Mouse (Mus musculus) embryonic facial prominence, embryonic 10.5 days (tissue): Measurements from ENCODE around the gene Mrrf. TPM values are rescaled to one million over a fixed set of nuclear protein-coding genes. Genes with fewer than 3 reads are reported as not detected.

Experiments
- DNase-seq: peaks from one replicate; pipeline ENCODE4 v3.0.0-alpha.2; 2017; ENCODE audit warnings: low spot score
- H3K27ac ChIP-seq: fragments of 300-500 bp; sonication (generic); replicated peaks from 2 replicates; pipeline ENCODE4 v1.5.1; 2016; ENCODE audit warnings: mild to moderate bottlenecking
- H3K27me3 ChIP-seq: fragments of 300-500 bp; sonication (generic); replicated peaks from 2 replicates; pipeline ENCODE4 v1.6.1; 2016; ENCODE audit warnings: low read depth, mild to moderate bottlenecking; ENCODE audit not compliant: poor library complexity, severe bottlenecking
- H3K36me3 ChIP-seq: fragments of 300-500 bp; sonication (generic); replicated peaks from 2 replicates; pipeline ENCODE4 v1.6.1; 2016; ENCODE audit warnings: mild to moderate bottlenecking, moderate library complexity
- H3K4me1 ChIP-seq: fragments of 300-500 bp; sonication (generic); 2 replicates; pipeline ENCODE4 v1.6.1; 2016
- H3K4me3 ChIP-seq: fragments of 300-500 bp; sonication (generic); 2 replicates; pipeline ENCODE4 v1.5.1; 2016; ENCODE audit warnings: mild to moderate bottlenecking, moderate library complexity
- H3K9me3 ChIP-seq: fragments of 300-500 bp; sonication (generic); 2 replicates; pipeline ENCODE4 v1.6.1; 2016; ENCODE audit warnings: mild to moderate bottlenecking
- WGBS: fragments of 180-500 bp; shearing (Covaris S2); methylation state at CpG from one replicate; pipeline ENCODE4 v1.1.7; 2016; 5-methylcytosine and 5-hydroxymethylcytosine counted together
- polyA plus RNA-seq: library from polyadenylated mRNA; unstranded; fragments of >200 nt; fragmentation: Nextera tagmentation; extraction: Ambion mirVana; gene quantifications from 2 replicates; pipeline ENCODE4 v1.2.1, GENCODE M21; 2016

The Mrrf gene
- polyA plus RNA-seq, 1 experiment from 2014 or later = 34.1 TPM

GRCm38 (mm10) chr2:36191098-36191941, 55.1 kb downstream of the Mrrf start:
- Histone ChIP-seq H3K36me3 (peaks cover 4% of the 10 kb centered on the region; the same call in 1 of the 2 replicates), H3K4me1 (peaks cover 13% of the 10 kb centered on the region), H3K9me3 (no peaks in the 10 kb centered on the region), H3K27me3 (peaks cover 10% of the 10 kb centered on the region), H3K4me3 (no peak overlapping the region), H3K27ac (peak overlapping the region; percentile 30; the same call in 1 of the 2 replicates)
- no peak for DNase-seq
- 60% methylated on average over 12 of the region's 12 CpGs for WGBS

GRCm38 (mm10) chr2:36197021-36197420, 60.8 kb downstream of the Mrrf start:
- no peaks in the 10 kb centered on the region for H3K9me3 ChIP-seq
- H3K4me1 ChIP-seq = peaks cover 24% of the 10 kb centered on the region
- peaks cover 67% of the 10 kb centered on the region for H3K27me3 ChIP-seq
- no peak overlapping the region for H3K4me3 ChIP-seq
- no peak overlapping the region for H3K27ac ChIP-seq
- no peak for DNase-seq
- H3K36me3 ChIP-seq = no peaks in the 10 kb centered on the region
- WGBS = 55% methylated on average over 3 of the region's 3 CpGs

GRCm38 (mm10) chr2:36197919-36198881, 62.0 kb downstream of the Mrrf start:
- Histone ChIP-seq H3K4me3 (peak overlapping the region; percentile 39), H3K4me1 (peaks cover 36% of the 10 kb centered on the region), H3K27ac (peak overlapping the region; percentile 71), H3K9me3 (no peaks in the 10 kb centered on the region), H3K36me3 (no peaks in the 10 kb centered on the region), H3K27me3 (peaks cover 79% of the 10 kb centered on the region)
- WGBS = 16% methylated on average over 20 of the region's 20 CpGs
- peak; percentile 36 for DNase-seq

- 13% methylated on average over 3 of the region's 3 CpGs for WGBS
- DNase-seq = no peak
- H3K4me1 ChIP-seq = peaks cover 42% of the 10 kb centered on the region
- H3K4me3 ChIP-seq = peak overlapping the region; percentile 39
- peak overlapping the region; percentile 41; the same call in 1 of the 2 replicates for H3K27ac ChIP-seq
- H3K36me3 ChIP-seq = no peaks in the 10 kb centered on the region
- H3K9me3 ChIP-seq = no peaks in the 10 kb centered on the region
- H3K27me3 ChIP-seq = peaks cover 85% of the 10 kb centered on the region
Measured at GRCm38 (mm10) chr2:36198882-36199262, 62.7 kb downstream of the Mrrf start.

GRCm38 (mm10) chr2:36200813-36201212, 64.6 kb downstream of the Mrrf start:
- H3K27me3 ChIP-seq = peaks cover 100% of the 10 kb centered on the region
- no peak overlapping the region for H3K27ac ChIP-seq
- H3K36me3 ChIP-seq = no peaks in the 10 kb centered on the region
- H3K4me3 ChIP-seq = no peak overlapping the region
- peaks cover 51% of the 10 kb centered on the region for H3K4me1 ChIP-seq
- no peaks in the 10 kb centered on the region for H3K9me3 ChIP-seq
- DNase-seq = no peak
- WGBS = 93% methylated on average over 2 of the region's 2 CpGs

GRCm38 (mm10) chr2:36201756-36202610, 65.8 kb downstream of the Mrrf start:
- Histone ChIP-seq H3K36me3 (no peaks in the 10 kb centered on the region), H3K9me3 (no peaks in the 10 kb centered on the region), H3K4me3 (peak overlapping the region; percentile 56), H3K27me3 (peaks cover 92% of the 10 kb centered on the region), H3K4me1 (peaks cover 59% of the 10 kb centered on the region), H3K27ac (no peak overlapping the region)
- 25% methylated on average over 18 of the region's 18 CpGs for WGBS
- no peak for DNase-seq

- H3K27ac ChIP-seq = no peak overlapping the region
- H3K4me1 ChIP-seq = peaks cover 64% of the 10 kb centered on the region
- H3K36me3 ChIP-seq = no peaks in the 10 kb centered on the region
- H3K9me3 ChIP-seq = no peaks in the 10 kb centered on the region
- WGBS = 19% methylated on average over 5 of the region's 5 CpGs
- DNase-seq = peak; percentile 23
- peak overlapping the region; percentile 56 for H3K4me3 ChIP-seq
- H3K27me3 ChIP-seq = peaks cover 87% of the 10 kb centered on the region
Measured at GRCm38 (mm10) chr2:36202611-36202880, 66.4 kb downstream of the Mrrf start.

GRCm38 (mm10) chr2:36203011-36203825, 67.0 kb downstream of the Mrrf start:
- no peaks in the 10 kb centered on the region for H3K9me3 ChIP-seq
- H3K27ac ChIP-seq = peak overlapping the region; percentile 66
- H3K36me3 ChIP-seq = no peaks in the 10 kb centered on the region
- DNase-seq = peak; percentile 72
- WGBS = 1% methylated on average over 39 of the region's 39 CpGs
- peaks cover 62% of the 10 kb centered on the region for H3K4me1 ChIP-seq
- H3K27me3 ChIP-seq = peaks cover 85% of the 10 kb centered on the region
- H3K4me3 ChIP-seq = peak overlapping the region; percentile 56

GRCm38 (mm10) chr2:36204595-36204994, 68.4 kb downstream of the Mrrf start:
- H3K27ac ChIP-seq = 0 out of 2 replicates have a peak overlapping the region, but pooled peaks have one; percentile 44
- 54% methylated on average over 4 of the region's 4 CpGs for WGBS
- H3K27me3 ChIP-seq = peaks cover 85% of the 10 kb centered on the region
- peaks cover 59% of the 10 kb centered on the region for H3K4me1 ChIP-seq
- no peaks in the 10 kb centered on the region for H3K9me3 ChIP-seq
- H3K36me3 ChIP-seq = no peaks in the 10 kb centered on the region
- no peak overlapping the region for H3K4me3 ChIP-seq
- no peak for DNase-seq

GRCm38 (mm10) chr2:36207071-36207470, 70.9 kb downstream of the Mrrf start:
- peaks cover 85% of the 10 kb centered on the region for H3K27me3 ChIP-seq
- no peaks in the 10 kb centered on the region for H3K36me3 ChIP-seq
- H3K4me1 ChIP-seq = peaks cover 71% of the 10 kb centered on the region
- H3K9me3 ChIP-seq = no peaks in the 10 kb centered on the region
- 21% methylated on average over 11 of the region's 11 CpGs for WGBS
- no peak overlapping the region for H3K4me3 ChIP-seq
- peak; percentile 79 for DNase-seq
- peak overlapping the region; percentile 37; the same call in 1 of the 2 replicates for H3K27ac ChIP-seq

GRCm38 (mm10) chr2:36210796-36211195, 74.6 kb downstream of the Mrrf start:
- DNase-seq = peak; percentile 69
- peak overlapping the region; percentile 42 for H3K4me3 ChIP-seq
- WGBS = 1% methylated on average over 34 of the region's 34 CpGs

More at GRCm38 (mm10) chr2:36210796-36211195, 74.6 kb downstream of the Mrrf start:
- H3K4me1 ChIP-seq = peaks cover 68% of the 10 kb centered on the region
- H3K27ac ChIP-seq = peak overlapping the region; percentile 81
- H3K36me3 ChIP-seq = no peaks in the 10 kb centered on the region
- H3K9me3 ChIP-seq = no peaks in the 10 kb centered on the region
- H3K27me3 ChIP-seq = peaks cover 63% of the 10 kb centered on the region
